Mouse (Mus musculus): ENCODE data around the gene Gm43518.
A peak's percentile ranks its signal among the peaks of the same experiment; 100 is the strongest.

Gene Gm43518

DNA sequence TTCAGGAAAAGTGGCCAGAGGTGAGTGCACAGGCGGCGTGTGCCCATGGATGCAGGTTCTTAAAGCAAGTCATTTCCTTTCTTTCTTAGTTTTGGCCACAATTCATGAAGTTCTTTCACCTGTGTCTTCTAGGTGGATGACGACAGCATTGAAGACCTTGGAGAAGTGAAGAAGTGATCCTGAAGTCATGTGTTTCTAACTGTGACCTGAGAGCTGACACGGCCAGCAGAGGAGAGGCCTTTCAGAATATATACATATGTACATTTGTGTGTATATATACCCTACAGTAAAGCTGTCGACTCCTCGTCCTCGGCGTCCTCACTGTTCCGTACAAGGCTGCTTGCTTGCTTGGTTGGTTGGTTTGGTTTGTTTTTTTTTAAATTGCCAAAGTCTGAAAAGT lies at the start of gene Gm43518:
Gm43518 (plus strand) TSS at position 301 of the 400 bp plus-strand sequence.
- no peak within 1 kb of the TSS for H3K4me3 ChIP-seq (replicated peaks; ENCODE audit: low read length)

GRCm38 (mm10) chr5:123878056-123878455 lies 49.2 kb upstream of the Gm43518 start:
- peaks cover 40% of the 10 kb centered on the region for H3K27me3 ChIP-seq (ENCODE audit: insufficient read depth, low read length)
- no peaks in the 10 kb centered on the region for H3K36me3 ChIP-seq (ENCODE audit: insufficient read depth, low read length)
- H3K9me3 ChIP-seq (ENCODE audit: low read length), result no peaks in the 10 kb centered on the region
- peaks cover 19% of the 10 kb centered on the region for H3K4me1 ChIP-seq (replicated peaks; ENCODE audit: low read depth, low read length)
- no peak overlapping the region for H3K4me3 ChIP-seq (replicated peaks; ENCODE audit: low read length)
- TF ChIP-seq CTCF (conservative IDR thresholded peaks at IDR 0.05; ENCODE audit: low read length) (no peak), NANOG (IDR thresholded peaks at IDR 0.05; ENCODE audit: borderline replicate concordance, low read length) (no peak), POU5F1 (IDR thresholded peaks at IDR 0.05; ENCODE audit: borderline replicate concordance, low read length) (no peak)

More for the DNA sequence above, at the start of gene Gm43518:
- Histone ChIP-seq H3K4me1 (replicated peaks; ENCODE audit: low read depth, low read length) (peaks cover 18% of the 10 kb centered on the region), H3K27me3 (ENCODE audit: insufficient read depth, low read length) (no peaks in the 10 kb centered on the region), H3K9me3 (ENCODE audit: low read length) (no peaks in the 10 kb centered on the region), H3K36me3 (ENCODE audit: insufficient read depth, low read length) (peaks cover 75% of the 10 kb centered on the region)
- TF ChIP-seq NANOG (IDR thresholded peaks at IDR 0.05; ENCODE audit: borderline replicate concordance, low read length) (no peak), CTCF (conservative IDR thresholded peaks at IDR 0.05; ENCODE audit: low read length) (no peak), POU5F1 (IDR thresholded peaks at IDR 0.05; ENCODE audit: borderline replicate concordance, low read length) (no peak)

GRCm38 (mm10) chr5:123879928-123880327 lies 47.3 kb upstream of the Gm43518 start, which contains the start of gene Hcar1:
TSS of gene Hcar1 (minus strand) at chr5:123880020.
- Histone ChIP-seq H3K27me3 (ENCODE audit: insufficient read depth, low read length) (peaks cover 40% of the 10 kb centered on the region), H3K9me3 (ENCODE audit: low read length) (no peaks in the 10 kb centered on the region), H3K4me1 (replicated peaks; ENCODE audit: low read depth, low read length) (peaks cover 19% of the 10 kb centered on the region), H3K4me3 (replicated peaks; ENCODE audit: low read length) (peak within 1 kb of the TSS; percentile 62), H3K36me3 (ENCODE audit: insufficient read depth, low read length) (no peaks in the 10 kb centered on the region)
- TF ChIP-seq POU5F1 (IDR thresholded peaks at IDR 0.05; ENCODE audit: borderline replicate concordance, low read length) (no peak), CTCF (conservative IDR thresholded peaks at IDR 0.05; ENCODE audit: low read length) (no peak), NANOG (IDR thresholded peaks at IDR 0.05; ENCODE audit: borderline replicate concordance, low read length) (no peak)

- no peaks in the 10 kb centered on the region for H3K36me3 ChIP-seq (ENCODE audit: insufficient read depth, low read length)
- H3K4me1 ChIP-seq (replicated peaks; ENCODE audit: low read depth, low read length), result peaks cover 19% of the 10 kb centered on the region
- TF ChIP-seq POU5F1 (IDR thresholded peaks at IDR 0.05; ENCODE audit: borderline replicate concordance, low read length) (no peak), CTCF (conservative IDR thresholded peaks at IDR 0.05; ENCODE audit: low read length) (peak; percentile 25), NANOG (IDR thresholded peaks at IDR 0.05; ENCODE audit: borderline replicate concordance, low read length) (no peak)
- peaks cover 40% of the 10 kb centered on the region for H3K27me3 ChIP-seq (ENCODE audit: insufficient read depth, low read length)
- H3K9me3 ChIP-seq (ENCODE audit: low read length), result no peaks in the 10 kb centered on the region
- H3K4me3 ChIP-seq (replicated peaks; ENCODE audit: low read length), result no peak overlapping the region
These were observed 46.4 kb upstream of the Gm43518 start for GRCm38 (mm10) chr5:123880778-123881177.

GRCm38 (mm10) chr5:123883891-123884290 lies 43.3 kb upstream of the Gm43518 start:
- Histone ChIP-seq H3K9me3 (ENCODE audit: low read length) (no peaks in the 10 kb centered on the region), H3K4me1 (replicated peaks; ENCODE audit: low read depth, low read length) (peaks cover 22% of the 10 kb centered on the region), H3K27me3 (ENCODE audit: insufficient read depth, low read length) (peaks cover 22% of the 10 kb centered on the region), H3K36me3 (ENCODE audit: insufficient read depth, low read length) (no peaks in the 10 kb centered on the region), H3K4me3 (replicated peaks; ENCODE audit: low read length) (no peak overlapping the region)
- TF ChIP-seq POU5F1 (IDR thresholded peaks at IDR 0.05; ENCODE audit: borderline replicate concordance, low read length), result no peak
- TF ChIP-seq CTCF (conservative IDR thresholded peaks at IDR 0.05; ENCODE audit: low read length), result no peak
- TF ChIP-seq NANOG (IDR thresholded peaks at IDR 0.05; ENCODE audit: borderline replicate concordance, low read length), result no peak

GRCm38 (mm10) chr5:123884332-123884731 lies 42.9 kb upstream of the Gm43518 start:
- no peak for TF ChIP-seq POU5F1 (IDR thresholded peaks at IDR 0.05; ENCODE audit: borderline replicate concordance, low read length)
- no peak for TF ChIP-seq CTCF (conservative IDR thresholded peaks at IDR 0.05; ENCODE audit: low read length)
- TF ChIP-seq NANOG (IDR thresholded peaks at IDR 0.05; ENCODE audit: borderline replicate concordance, low read length), result no peak
- H3K4me3 ChIP-seq (replicated peaks; ENCODE audit: low read length), result no peak overlapping the region
- H3K27me3 ChIP-seq (ENCODE audit: insufficient read depth, low read length), result peaks cover 18% of the 10 kb centered on the region
- no peaks in the 10 kb centered on the region for H3K36me3 ChIP-seq (ENCODE audit: insufficient read depth, low read length)
- H3K9me3 ChIP-seq (ENCODE audit: low read length), result no peaks in the 10 kb centered on the region
- peaks cover 18% of the 10 kb centered on the region for H3K4me1 ChIP-seq (replicated peaks; ENCODE audit: low read depth, low read length)

DNA sequence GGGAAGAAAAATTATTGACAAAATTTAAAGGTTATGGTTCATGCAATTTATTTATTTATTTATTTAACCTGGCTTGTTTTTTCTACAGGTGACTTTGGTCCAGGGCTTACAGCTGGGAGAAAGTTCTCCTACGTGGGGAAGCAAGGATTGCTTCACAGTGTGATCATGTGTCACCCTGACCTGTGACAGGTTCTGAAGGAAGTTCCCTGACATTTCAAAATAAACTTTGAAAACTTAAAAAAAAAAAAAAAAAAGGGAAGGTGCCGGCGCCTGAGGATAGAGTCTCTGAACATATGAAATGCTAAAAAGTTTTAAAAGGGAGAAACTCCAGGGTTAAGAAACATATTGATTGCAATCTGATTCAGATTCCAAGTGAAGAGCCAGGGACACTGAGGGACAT lies 40.9 kb upstream of the Gm43518 start:
- Histone ChIP-seq H3K36me3 (ENCODE audit: insufficient read depth, low read length) (no peaks in the 10 kb centered on the region), H3K9me3 (ENCODE audit: low read length) (no peaks in the 10 kb centered on the region), H3K4me1 (replicated peaks; ENCODE audit: low read depth, low read length) (peaks cover 5% of the 10 kb centered on the region), H3K27me3 (ENCODE audit: insufficient read depth, low read length) (peaks cover 5% of the 10 kb centered on the region; the same call in 1 of the 2 replicates), H3K4me3 (replicated peaks; ENCODE audit: low read length) (no peak overlapping the region)
- no peak for TF ChIP-seq NANOG (IDR thresholded peaks at IDR 0.05; ENCODE audit: borderline replicate concordance, low read length)
- TF ChIP-seq POU5F1 (IDR thresholded peaks at IDR 0.05; ENCODE audit: borderline replicate concordance, low read length), result no peak
- no peak for TF ChIP-seq CTCF (conservative IDR thresholded peaks at IDR 0.05; ENCODE audit: low read length)

GRCm38 (mm10) chr5:123890312-123890711 lies 36.9 kb upstream of the Gm43518 start:
- no peak for TF ChIP-seq POU5F1 (IDR thresholded peaks at IDR 0.05; ENCODE audit: borderline replicate concordance, low read length)
- TF ChIP-seq CTCF (conservative IDR thresholded peaks at IDR 0.05; ENCODE audit: low read length), result no peak
- TF ChIP-seq NANOG (IDR thresholded peaks at IDR 0.05; ENCODE audit: borderline replicate concordance, low read length), result no peak
- Histone ChIP-seq H3K4me1 (replicated peaks; ENCODE audit: low read depth, low read length) (peaks cover 14% of the 10 kb centered on the region), H3K36me3 (ENCODE audit: insufficient read depth, low read length) (no peaks in the 10 kb centered on the region), H3K9me3 (ENCODE audit: low read length) (no peaks in the 10 kb centered on the region), H3K4me3 (replicated peaks; ENCODE audit: low read length) (no peak overlapping the region), H3K27me3 (ENCODE audit: insufficient read depth, low read length) (no peaks in the 10 kb centered on the region)

DNA sequence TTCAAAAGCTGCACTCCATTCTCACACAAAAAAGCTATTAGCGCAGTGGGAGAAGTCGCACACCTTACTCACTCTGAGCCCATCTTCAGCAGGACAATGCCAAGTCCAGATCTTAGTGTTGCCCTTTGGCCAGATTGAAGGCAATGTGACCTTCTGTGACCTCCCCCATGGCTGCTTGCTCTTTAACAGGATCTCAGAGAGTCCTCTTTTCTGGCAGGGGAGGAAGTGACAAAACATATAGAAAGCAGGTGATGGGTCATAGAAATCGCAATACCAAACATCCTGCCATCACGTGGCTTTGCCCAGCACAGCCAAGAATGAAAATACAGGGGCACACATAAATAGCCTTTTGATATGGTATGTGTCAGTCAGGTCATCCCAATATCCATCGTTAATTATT lies 36.2 kb upstream of the Gm43518 start:
- Histone ChIP-seq H3K4me1 (replicated peaks; ENCODE audit: low read depth, low read length) (peaks cover 20% of the 10 kb centered on the region), H3K9me3 (ENCODE audit: low read length) (no peaks in the 10 kb centered on the region), H3K4me3 (replicated peaks; ENCODE audit: low read length) (no peak overlapping the region), H3K27me3 (ENCODE audit: insufficient read depth, low read length) (no peaks in the 10 kb centered on the region), H3K36me3 (ENCODE audit: insufficient read depth, low read length) (no peaks in the 10 kb centered on the region)
- TF ChIP-seq CTCF (conservative IDR thresholded peaks at IDR 0.05; ENCODE audit: low read length) (no peak), POU5F1 (IDR thresholded peaks at IDR 0.05; ENCODE audit: borderline replicate concordance, low read length) (no peak), NANOG (IDR thresholded peaks at IDR 0.05; ENCODE audit: borderline replicate concordance, low read length) (no peak)
